Mouse (Mus musculus): ENCODE measurements at regions not wholly inside any gene's neighbourhood (a gene's known extent, or its start where the extent isn't known, plus 50 kb on each side); places are given as distances from the start of the nearest gene placed in this dataset.
A peak's percentile ranks its signal among the peaks of the same experiment; 100 is the strongest.

DNA sequence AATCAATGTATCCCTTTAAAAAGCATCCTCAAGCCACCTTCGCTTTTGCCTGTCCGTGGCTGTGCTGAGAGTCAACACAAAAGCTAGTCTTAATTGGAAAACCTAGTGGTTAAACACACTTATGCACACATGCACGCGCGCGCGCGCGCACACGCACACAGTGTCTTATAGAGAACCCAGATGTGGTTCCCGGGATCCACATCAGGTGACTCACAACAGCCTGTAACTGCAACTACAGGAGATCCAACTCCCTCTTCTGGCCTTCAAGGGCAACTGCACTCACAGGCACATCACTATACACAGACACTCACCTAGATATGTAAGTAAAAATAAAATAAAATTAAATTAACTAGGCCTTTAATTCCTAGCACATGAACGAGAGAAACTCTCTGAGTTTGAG is 118.4 kb upstream of the Fam204a start:
- WGBS, result 94% methylated on average over 12 of the region's 12 CpGs
- Histone ChIP-seq H3K9ac (ENCODE audit: low read length) (no peak overlapping the region), H3K4me2 (ENCODE audit: low read depth) (no peak overlapping the region), H3K9me3 (ENCODE audit: control insufficient read depth, low read length) (no peaks in the 10 kb centered on the region), H3K4me1 (ENCODE audit: control insufficient read depth, insufficient read depth, low read length) (no peaks in the 10 kb centered on the region), H3K4me3 (ENCODE audit: low read depth, low read length) (no peak overlapping the region), H3K36me3 (ENCODE audit: control insufficient read depth, insufficient read depth, low read length) (no peaks in the 10 kb centered on the region), H3K27ac (ENCODE audit: low read depth, low read length) (no peak overlapping the region), H3K27me3 (ENCODE audit: control insufficient read depth, insufficient read depth, low read length) (no peaks in the 10 kb centered on the region)
- ATAC-seq (ENCODE audit: insufficient read depth, low FRiP score, low TSS enrichment), result no peak
- DNase-seq (ENCODE audit: low spot score), result no peak

DNA sequence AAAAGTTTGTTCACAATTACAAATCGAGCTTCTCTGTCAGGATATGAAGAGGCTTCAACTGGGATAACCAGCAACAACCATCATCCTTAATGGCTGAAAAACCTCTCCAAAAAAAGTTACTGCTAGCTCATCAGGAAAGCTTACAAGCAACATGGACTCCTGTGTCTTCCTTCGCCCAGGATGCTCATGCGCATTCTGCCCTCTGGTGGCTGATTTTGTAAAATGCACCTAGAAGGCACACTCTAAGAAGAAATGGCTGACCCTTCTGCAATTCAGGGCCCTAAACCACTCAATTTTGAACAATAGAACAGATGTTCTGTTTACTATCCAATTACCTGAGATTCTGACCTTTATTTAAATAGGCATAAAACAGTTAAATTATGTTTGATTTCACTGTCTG is 115.0 kb upstream of the Fam204a start:
- Histone ChIP-seq H3K4me1 (ENCODE audit: control insufficient read depth, insufficient read depth, low read length) (no peaks in the 10 kb centered on the region), H3K9ac (ENCODE audit: low read length) (no peak overlapping the region), H3K27me3 (ENCODE audit: control insufficient read depth, insufficient read depth, low read length) (no peaks in the 10 kb centered on the region), H3K36me3 (ENCODE audit: control insufficient read depth, insufficient read depth, low read length) (no peaks in the 10 kb centered on the region), H3K4me3 (ENCODE audit: low read depth, low read length) (no peak overlapping the region), H3K27ac (ENCODE audit: low read depth, low read length) (no peak overlapping the region), H3K9me3 (ENCODE audit: control insufficient read depth, low read length) (no peaks in the 10 kb centered on the region), H3K4me2 (ENCODE audit: low read depth) (no peak overlapping the region)
- 16% methylated on average over 3 of the region's 3 CpGs for WGBS
- no peak for ATAC-seq (ENCODE audit: insufficient read depth, low FRiP score, low TSS enrichment)
- DNase-seq (ENCODE audit: low spot score), result peak; percentile 73

DNA sequence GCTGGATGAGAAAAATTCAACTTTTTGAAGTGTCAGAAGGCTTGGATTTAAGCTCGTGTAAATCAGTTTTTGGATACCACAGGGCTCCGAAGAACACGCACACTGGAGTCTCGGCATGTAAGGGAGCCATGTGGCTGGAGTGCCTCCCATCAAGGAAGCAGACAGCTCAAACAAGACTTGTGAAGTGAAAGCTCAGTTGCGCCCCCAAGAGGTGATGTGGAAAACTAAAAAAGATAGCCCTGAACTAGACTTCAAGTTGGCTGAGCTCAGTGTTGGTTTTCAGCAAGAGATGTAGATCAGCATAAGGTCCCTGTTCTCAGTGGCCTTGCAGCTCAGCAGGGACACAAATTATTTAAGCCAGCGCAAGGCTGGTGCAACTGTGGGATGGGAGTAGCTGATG is 113.7 kb upstream of the Fam204a start:
- no peaks in the 10 kb centered on the region for H3K4me1 ChIP-seq (ENCODE audit: control insufficient read depth, insufficient read depth, low read length)
- H3K4me2 ChIP-seq (ENCODE audit: low read depth), result no peak overlapping the region
- H3K4me3 ChIP-seq (ENCODE audit: low read depth, low read length), result no peak overlapping the region
- 84% methylated on average over 6 of the region's 6 CpGs for WGBS
- ATAC-seq (ENCODE audit: insufficient read depth, low FRiP score, low TSS enrichment) (no peak), DNase-seq (ENCODE audit: low spot score) (no peak)
- H3K9ac ChIP-seq (ENCODE audit: low read length), result no peak overlapping the region
- H3K9me3 ChIP-seq (ENCODE audit: control insufficient read depth, low read length), result no peaks in the 10 kb centered on the region
- no peaks in the 10 kb centered on the region for H3K36me3 ChIP-seq (ENCODE audit: control insufficient read depth, insufficient read depth, low read length)
- no peaks in the 10 kb centered on the region for H3K27me3 ChIP-seq (ENCODE audit: control insufficient read depth, insufficient read depth, low read length)
- H3K27ac ChIP-seq (ENCODE audit: low read depth, low read length), result no peak overlapping the region

DNA sequence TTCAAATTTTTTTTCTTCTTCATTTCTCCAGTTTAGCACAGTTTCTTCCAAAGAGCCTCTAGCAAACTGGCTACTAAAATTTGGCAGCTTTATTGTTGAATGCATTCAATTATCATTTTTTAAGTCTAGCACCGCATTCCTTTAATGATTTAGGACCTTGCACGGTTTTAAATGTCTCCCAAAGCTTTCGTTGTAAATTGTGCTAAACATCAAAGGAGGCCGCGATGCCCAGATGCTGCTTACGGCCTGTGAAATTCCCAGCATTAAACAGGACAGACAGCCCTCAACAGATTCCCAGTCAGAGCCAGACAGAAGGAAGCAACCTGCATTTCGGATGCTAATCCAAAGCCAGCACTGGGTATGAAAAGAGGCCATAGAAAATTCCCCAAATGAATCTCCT is 108.0 kb upstream of the Fam204a start:
- 33% methylated on average over 7 of the region's 7 CpGs for WGBS
- H3K36me3 ChIP-seq (ENCODE audit: control insufficient read depth, insufficient read depth, low read length), result no peaks in the 10 kb centered on the region
- DNase-seq (ENCODE audit: low spot score) (no peak), ATAC-seq (ENCODE audit: insufficient read depth, low FRiP score, low TSS enrichment) (no peak)
- H3K4me1 ChIP-seq (ENCODE audit: control insufficient read depth, insufficient read depth, low read length), result no peaks in the 10 kb centered on the region
- H3K4me2 ChIP-seq (ENCODE audit: low read depth), result no peak overlapping the region
- no peak overlapping the region for H3K27ac ChIP-seq (ENCODE audit: low read depth, low read length)
- H3K4me3 ChIP-seq (ENCODE audit: low read depth, low read length), result no peak overlapping the region
- H3K9ac ChIP-seq (ENCODE audit: low read length), result no peak overlapping the region
- H3K27me3 ChIP-seq (ENCODE audit: control insufficient read depth, insufficient read depth, low read length), result no peaks in the 10 kb centered on the region
- H3K9me3 ChIP-seq (ENCODE audit: control insufficient read depth, low read length), result no peaks in the 10 kb centered on the region

DNA sequence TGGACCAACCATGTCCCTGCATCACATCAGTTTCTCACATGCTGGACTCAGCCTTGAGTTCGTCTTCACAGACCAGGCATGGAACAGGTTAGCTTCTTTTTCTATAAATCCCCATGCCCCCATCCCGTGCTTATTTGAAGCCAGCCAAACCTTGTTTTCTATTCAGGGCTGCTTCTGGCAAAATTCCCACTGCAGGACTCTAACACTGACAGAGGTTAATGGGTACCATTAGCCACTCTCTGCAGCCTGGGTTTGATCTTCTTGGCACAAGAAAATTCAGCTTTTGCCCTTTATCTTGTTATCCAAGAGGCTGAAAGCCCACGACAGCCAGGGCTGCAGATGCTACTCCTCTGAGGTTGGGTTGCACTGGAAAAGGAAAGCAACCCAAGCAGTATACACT is 101.8 kb upstream of the Fam204a start:
- no peak overlapping the region for H3K9ac ChIP-seq (ENCODE audit: low read length)
- no peak for ATAC-seq (ENCODE audit: insufficient read depth, low FRiP score, low TSS enrichment)
- WGBS, result 84% methylated on average over 3 of the region's 3 CpGs
- H3K27me3 ChIP-seq (ENCODE audit: control insufficient read depth, insufficient read depth, low read length), result no peaks in the 10 kb centered on the region
- H3K4me3 ChIP-seq (ENCODE audit: low read depth, low read length), result no peak overlapping the region
- H3K36me3 ChIP-seq (ENCODE audit: control insufficient read depth, insufficient read depth, low read length), result no peaks in the 10 kb centered on the region
- no peak overlapping the region for H3K27ac ChIP-seq (ENCODE audit: low read depth, low read length)
- H3K4me1 ChIP-seq (ENCODE audit: control insufficient read depth, insufficient read depth, low read length), result no peaks in the 10 kb centered on the region
- no peaks in the 10 kb centered on the region for H3K9me3 ChIP-seq (ENCODE audit: control insufficient read depth, low read length)
- DNase-seq (ENCODE audit: low spot score), result no peak
- H3K4me2 ChIP-seq (ENCODE audit: low read depth), result no peak overlapping the region

DNA sequence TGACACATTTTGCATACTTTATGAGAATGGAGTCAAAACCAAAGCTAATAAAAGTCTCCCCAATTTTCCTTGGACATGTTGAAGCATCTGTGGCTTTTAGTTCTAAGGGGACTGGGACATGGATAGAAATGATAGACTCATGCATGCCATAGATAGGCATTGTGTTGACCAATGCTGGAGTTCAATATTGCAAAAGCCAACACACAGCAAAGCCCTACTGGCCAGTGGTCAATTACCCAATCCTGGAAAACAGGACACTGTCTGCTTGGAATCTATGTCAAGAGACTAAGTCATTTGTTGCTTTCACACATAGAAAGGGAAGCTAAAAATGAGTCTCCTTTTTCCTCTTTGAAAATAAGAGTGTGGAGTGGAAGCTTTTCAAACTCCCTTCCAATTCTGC is 99.1 kb upstream of the Fam204a start:
- Histone ChIP-seq H3K4me3 (ENCODE audit: low read depth, low read length) (no peak overlapping the region), H3K27me3 (ENCODE audit: control insufficient read depth, insufficient read depth, low read length) (no peaks in the 10 kb centered on the region), H3K9ac (ENCODE audit: low read length) (no peak overlapping the region), H3K27ac (ENCODE audit: low read depth, low read length) (no peak overlapping the region), H3K4me2 (ENCODE audit: low read depth) (no peak overlapping the region), H3K9me3 (ENCODE audit: control insufficient read depth, low read length) (no peaks in the 10 kb centered on the region), H3K36me3 (ENCODE audit: control insufficient read depth, insufficient read depth, low read length) (no peaks in the 10 kb centered on the region), H3K4me1 (ENCODE audit: control insufficient read depth, insufficient read depth, low read length) (no peaks in the 10 kb centered on the region)
- DNase-seq (ENCODE audit: low spot score), result no peak
- no peak for ATAC-seq (ENCODE audit: insufficient read depth, low FRiP score, low TSS enrichment)

DNA sequence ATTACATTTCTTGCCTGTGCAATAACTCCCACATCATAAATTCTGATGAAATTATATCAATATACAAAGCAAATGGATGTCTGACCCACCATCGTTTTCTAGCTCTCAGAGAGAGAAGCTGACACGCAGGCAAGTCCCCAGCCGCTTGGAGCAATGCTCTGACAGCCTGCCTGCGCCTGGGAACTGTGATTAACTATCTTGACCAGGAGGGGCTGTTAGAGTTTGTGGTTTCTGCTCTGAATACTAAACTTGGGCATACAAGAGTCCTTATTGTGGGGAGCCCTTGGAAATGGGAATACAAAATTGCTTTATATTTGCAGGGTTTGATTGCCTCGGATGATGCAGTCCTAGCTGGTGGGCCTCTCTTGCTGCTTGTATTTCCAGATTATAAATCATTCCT is 98.6 kb upstream of the Fam204a start:
- no peak for ATAC-seq (ENCODE audit: insufficient read depth, low FRiP score, low TSS enrichment)
- H3K36me3 ChIP-seq (ENCODE audit: control insufficient read depth, insufficient read depth, low read length), result no peaks in the 10 kb centered on the region

DNA sequence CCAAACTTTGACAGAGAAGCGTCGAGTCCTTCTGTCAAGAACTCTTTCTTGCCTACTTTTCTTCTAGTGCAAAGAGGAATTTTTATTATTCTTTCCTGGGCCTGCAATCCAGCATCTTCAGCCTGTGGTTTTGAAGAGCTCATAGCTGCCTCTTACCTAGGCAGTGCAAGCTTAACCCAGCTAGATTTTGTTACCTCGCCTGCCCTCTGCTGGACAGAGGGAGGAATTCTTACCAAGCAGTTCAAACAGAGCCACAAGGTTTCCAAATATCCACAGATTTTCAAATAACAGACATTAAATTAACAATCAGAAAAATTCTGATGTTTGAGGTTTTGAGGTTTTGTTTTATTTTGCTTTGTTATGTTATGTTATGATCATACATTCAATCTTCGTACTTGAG is 84.1 kb upstream of the Fam204a start:
- Histone ChIP-seq H3K9me3 (ENCODE audit: control insufficient read depth, low read length) (no peaks in the 10 kb centered on the region), H3K9ac (ENCODE audit: low read length) (no peak overlapping the region), H3K36me3 (ENCODE audit: control insufficient read depth, insufficient read depth, low read length) (no peaks in the 10 kb centered on the region), H3K27ac (ENCODE audit: low read depth, low read length) (no peak overlapping the region), H3K4me1 (ENCODE audit: control insufficient read depth, insufficient read depth, low read length) (no peaks in the 10 kb centered on the region), H3K27me3 (ENCODE audit: control insufficient read depth, insufficient read depth, low read length) (no peaks in the 10 kb centered on the region), H3K4me2 (ENCODE audit: low read depth) (no peak overlapping the region), H3K4me3 (ENCODE audit: low read depth, low read length) (no peak overlapping the region)
- WGBS, result 25% methylated on average over 4 of the region's 4 CpGs
- no peak for ATAC-seq (ENCODE audit: insufficient read depth, low FRiP score, low TSS enrichment)
- DNase-seq (ENCODE audit: low spot score), result peak; percentile 71

More for the DNA sequence above, 98.6 kb upstream of the Fam204a start:
- no peak overlapping the region for H3K9ac ChIP-seq (ENCODE audit: low read length)
- no peaks in the 10 kb centered on the region for H3K27me3 ChIP-seq (ENCODE audit: control insufficient read depth, insufficient read depth, low read length)
- H3K4me1 ChIP-seq (ENCODE audit: control insufficient read depth, insufficient read depth, low read length), result no peaks in the 10 kb centered on the region
- H3K9me3 ChIP-seq (ENCODE audit: control insufficient read depth, low read length), result no peaks in the 10 kb centered on the region
- no peak overlapping the region for H3K27ac ChIP-seq (ENCODE audit: low read depth, low read length)
- WGBS, result 47% methylated on average over 5 of the region's 5 CpGs
- no peak overlapping the region for H3K4me2 ChIP-seq (ENCODE audit: low read depth)
- H3K4me3 ChIP-seq (ENCODE audit: low read depth, low read length), result no peak overlapping the region
- peak; percentile 14 for DNase-seq (ENCODE audit: low spot score)

DNA sequence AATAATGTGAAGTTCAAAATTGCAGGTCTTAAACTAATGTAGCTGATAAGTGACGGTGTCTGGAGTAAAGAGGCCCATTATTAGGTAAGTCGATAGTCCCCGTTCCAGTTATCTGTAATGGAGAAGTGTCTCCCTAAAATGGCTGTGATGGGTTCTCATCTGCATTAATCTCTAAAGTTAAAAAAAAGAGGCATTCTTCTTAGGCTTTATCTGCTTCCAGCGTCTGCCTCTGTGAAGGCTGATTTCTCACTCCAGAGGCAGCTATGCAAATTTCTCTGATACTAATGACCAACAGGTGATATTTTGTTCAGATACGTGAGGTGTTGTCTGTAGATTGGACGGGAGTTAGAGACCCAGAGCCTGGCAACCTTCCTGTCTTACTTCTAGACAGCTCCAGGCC is 75.9 kb upstream of the Fam204a start:
- H3K9ac ChIP-seq (ENCODE audit: low read length), result no peak overlapping the region
- no peaks in the 10 kb centered on the region for H3K27me3 ChIP-seq (ENCODE audit: control insufficient read depth, insufficient read depth, low read length)
- H3K4me1 ChIP-seq (ENCODE audit: control insufficient read depth, insufficient read depth, low read length), result no peaks in the 10 kb centered on the region
- no peak for ATAC-seq (ENCODE audit: insufficient read depth, low FRiP score, low TSS enrichment)
- no peak for DNase-seq (ENCODE audit: low spot score)
- H3K27ac ChIP-seq (ENCODE audit: low read depth, low read length), result no peak overlapping the region
- WGBS, result 79% methylated on average over 6 of the region's 6 CpGs
- no peak overlapping the region for H3K4me3 ChIP-seq (ENCODE audit: low read depth, low read length)
- H3K9me3 ChIP-seq (ENCODE audit: control insufficient read depth, low read length), result no peaks in the 10 kb centered on the region
- H3K36me3 ChIP-seq (ENCODE audit: control insufficient read depth, insufficient read depth, low read length), result no peaks in the 10 kb centered on the region
- no peak overlapping the region for H3K4me2 ChIP-seq (ENCODE audit: low read depth)
